Mouse (Mus musculus) erythroblast, embryonic 14.5 days (primary cell): ENCODE results near the gene Fam221b.

Experiments
- GATA1 ChIP-seq: IDR thresholded peaks from 2 replicates; pipeline ENCODE4 v1.6.1; 2012; ENCODE audit warnings: low read length, inconsistent platforms, mixed read lengths
- TAL1 ChIP-seq: IDR thresholded peaks from 3 replicates; pipeline ENCODE4 v1.6.1; 2012; ENCODE audit warnings: low read length, inconsistent platforms, mixed read lengths

GRCm38 (mm10) chr4:43668782-43669427 is at the start of gene Fam221b, which contains the start of gene Tmem8b:
- no peak for TF ChIP-seq GATA1
- TF ChIP-seq TAL1, result no peak
